Mouse (Mus musculus): ENCODE measurements around the gene Syn3. TPM values are rescaled to one million over a fixed set of nuclear protein-coding genes. Genes with fewer than 3 reads are reported as not detected.

Gene Syn3
- polyA plus RNA-seq, 1 experiment from 2014 or later = 2.1 TPM

DNA sequence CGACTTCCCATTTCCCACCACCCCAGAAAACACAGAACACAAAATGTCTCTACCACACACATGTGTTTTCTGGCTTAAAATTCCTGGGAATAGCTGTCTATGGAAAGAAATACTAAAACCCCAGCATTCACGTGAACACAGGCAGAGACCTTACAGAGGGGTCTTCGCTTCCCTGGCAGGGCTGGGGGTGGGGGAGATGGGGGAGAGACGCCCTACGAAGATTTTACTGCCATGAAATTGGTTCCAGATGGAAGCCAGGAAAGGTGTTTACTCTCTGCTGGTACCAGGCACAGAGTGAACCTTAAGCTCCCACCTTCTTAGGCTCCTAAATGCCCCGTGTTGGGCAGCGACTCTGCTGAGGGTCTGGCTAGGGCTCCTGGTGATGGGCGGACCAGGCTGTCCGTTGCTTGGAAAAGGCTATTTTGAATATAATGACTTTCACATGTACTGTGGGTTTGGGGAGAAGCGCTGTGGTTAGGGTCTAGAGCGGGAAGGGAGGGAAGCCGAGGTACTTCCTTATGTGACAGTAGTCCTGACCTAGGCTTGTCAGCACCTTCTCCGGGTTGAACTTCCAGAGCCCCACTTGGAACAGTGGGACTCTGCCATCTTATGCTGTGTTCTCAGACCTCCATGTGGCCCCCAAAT lies 203.1 kb downstream of the Syn3 start:
- Histone ChIP-seq H3K9me3 (no peaks in the 10 kb centered on the region), H3K4me2 (replicated peaks) (peak overlapping the region; percentile 53), H3K4me3 (replicated peaks) (no peak overlapping the region), H3K4me1 (replicated peaks) (peaks cover 9% of the 10 kb centered on the region; the same call in 1 of the 2 replicates), H3K27me3 (replicated peaks) (no peaks in the 10 kb centered on the region), H3K9ac (no peak overlapping the region), H3K36me3 (no peaks in the 10 kb centered on the region), H3K27ac (no peak overlapping the region)
- WGBS = 36% methylated on average over 13 of the region's 13 CpGs
- no peak for ATAC-seq

- H3K36me3 ChIP-seq = no peaks in the 10 kb centered on the region
- H3K27ac ChIP-seq = no peak overlapping the region
- no peaks in the 10 kb centered on the region for H3K27me3 ChIP-seq (replicated peaks)
- peaks cover 9% of the 10 kb centered on the region; the same call in 1 of the 2 replicates for H3K4me1 ChIP-seq (replicated peaks)
- peak; percentile 19; the same call in 1 of the 2 replicates for ATAC-seq
- no peaks in the 10 kb centered on the region for H3K9me3 ChIP-seq
- 71% methylated on average over 10 of the region's 10 CpGs for WGBS
- no peak overlapping the region for H3K9ac ChIP-seq
- no peak overlapping the region for H3K4me3 ChIP-seq (replicated peaks)
- no peak overlapping the region for H3K4me2 ChIP-seq (replicated peaks)
These were observed 203.9 kb downstream of the Syn3 start for GRCm38 (mm10) chr10:86294599-86295365.

DNA sequence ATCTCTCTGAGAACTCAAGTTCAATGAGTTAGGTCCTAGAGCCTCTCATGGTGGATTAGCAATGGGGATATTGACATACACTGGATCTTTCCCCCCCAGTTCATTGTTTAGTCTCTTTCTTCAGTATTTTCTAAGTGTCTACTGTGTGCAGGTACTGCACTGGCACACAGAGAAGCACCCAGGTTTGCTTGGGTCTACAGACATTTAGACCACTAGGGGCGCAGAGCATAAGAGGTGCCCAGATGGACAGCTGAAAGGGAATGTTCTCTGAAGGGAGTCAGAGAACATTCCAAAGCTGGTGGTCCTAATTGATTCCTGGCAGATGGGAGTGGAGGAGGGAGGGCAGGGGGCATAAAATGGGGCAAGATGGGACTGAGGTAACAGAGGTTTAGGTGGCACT lies 204.8 kb downstream of the Syn3 start:
- no peaks in the 10 kb centered on the region for H3K27me3 ChIP-seq (replicated peaks)
- no peak overlapping the region for H3K27ac ChIP-seq
- no peak for ATAC-seq
- no peak overlapping the region for H3K4me2 ChIP-seq (replicated peaks)
- no peak overlapping the region for H3K9ac ChIP-seq
- no peaks in the 10 kb centered on the region for H3K36me3 ChIP-seq
- no peak overlapping the region for H3K4me3 ChIP-seq (replicated peaks)
- no peaks in the 10 kb centered on the region for H3K9me3 ChIP-seq
- H3K4me1 ChIP-seq (replicated peaks) = peaks cover 9% of the 10 kb centered on the region; the same call in 1 of the 2 replicates
- 85% methylated on average over 1 of the region's 1 CpGs for WGBS

DNA sequence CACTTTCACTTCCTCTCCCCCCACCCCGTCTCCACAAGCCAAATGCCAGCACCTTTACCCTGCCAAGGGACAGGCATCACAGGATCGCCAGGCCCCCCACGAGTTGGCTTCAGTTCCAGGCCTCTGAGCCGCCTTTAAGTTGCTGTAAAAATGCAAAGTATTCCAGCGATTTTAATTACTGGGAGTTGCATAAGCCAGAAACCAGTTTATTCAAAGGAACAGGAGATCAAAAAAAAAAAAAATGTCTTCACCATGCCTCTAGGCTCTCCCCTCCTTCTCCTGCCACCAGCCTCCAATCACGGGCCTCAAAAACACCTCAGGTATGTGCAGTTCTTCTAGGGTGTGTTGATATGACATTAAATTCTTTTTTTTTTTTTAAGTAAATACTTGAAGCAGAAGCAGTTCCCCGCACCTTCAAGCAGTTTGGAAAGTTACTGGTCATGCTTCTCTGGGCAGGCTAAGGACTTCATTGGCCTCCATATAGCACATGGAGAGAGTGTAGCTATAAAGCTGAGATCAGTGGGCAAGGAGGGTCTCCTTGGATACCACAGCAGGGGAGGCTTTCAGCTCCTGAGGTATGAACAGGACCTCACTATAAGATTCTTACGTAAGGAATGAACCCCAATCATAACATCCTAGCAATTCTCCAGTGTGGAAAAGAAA lies 208.5 kb downstream of the Syn3 start:
- no peak for ATAC-seq
- 65% methylated on average over 8 of the region's 8 CpGs for WGBS

GRCm38 (mm10) chr10:86286508-86286907 lies 212.2 kb downstream of the Syn3 start:
- H3K27me3 ChIP-seq (replicated peaks) = no peaks in the 10 kb centered on the region

More for the DNA sequence above, 208.5 kb downstream of the Syn3 start:
- Histone ChIP-seq H3K27ac (no peak overlapping the region), H3K4me3 (replicated peaks) (no peak overlapping the region), H3K36me3 (no peaks in the 10 kb centered on the region), H3K27me3 (replicated peaks) (no peaks in the 10 kb centered on the region), H3K9me3 (no peaks in the 10 kb centered on the region), H3K4me2 (replicated peaks) (no peak overlapping the region), H3K4me1 (replicated peaks) (0 out of 2 replicates have a peak, but pooled peaks cover 3% of the 10 kb centered on the region), H3K9ac (no peak overlapping the region)

DNA sequence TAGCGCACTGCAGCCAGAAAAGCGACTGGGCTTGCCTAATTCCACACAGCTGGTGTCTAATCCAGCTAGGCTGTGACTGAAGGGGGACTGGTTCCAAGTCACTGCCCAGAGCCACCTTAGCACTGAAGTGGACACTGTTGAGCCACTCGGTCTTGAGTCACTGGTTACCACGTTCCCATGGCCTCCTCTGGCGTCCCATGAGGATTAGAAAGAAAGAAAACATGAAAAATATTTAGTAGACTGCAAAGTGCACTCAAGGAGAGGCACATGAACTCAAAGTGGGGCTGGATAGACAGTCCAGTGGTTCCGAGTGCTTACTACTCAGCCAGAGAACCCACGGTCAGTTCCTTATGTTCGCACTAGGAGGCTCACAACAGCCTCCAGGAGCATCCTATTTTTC lies 217.5 kb downstream of the Syn3 start:
- Histone ChIP-seq H3K9me3 (no peaks in the 10 kb centered on the region), H3K9ac (no peak overlapping the region), H3K4me3 (replicated peaks) (no peak overlapping the region), H3K4me2 (replicated peaks) (no peak overlapping the region), H3K4me1 (replicated peaks) (no peaks in the 10 kb centered on the region), H3K27me3 (replicated peaks) (no peaks in the 10 kb centered on the region), H3K36me3 (no peaks in the 10 kb centered on the region), H3K27ac (no peak overlapping the region)
- WGBS = 90% methylated on average over 8 of the region's 8 CpGs
- ATAC-seq = no peak

More at GRCm38 (mm10) chr10:86286508-86286907, 212.2 kb downstream of the Syn3 start:
- no peak overlapping the region for H3K27ac ChIP-seq
- H3K4me1 ChIP-seq (replicated peaks) = no peaks in the 10 kb centered on the region
- ATAC-seq = no peak
- no peak overlapping the region for H3K9ac ChIP-seq
- WGBS = 91% methylated on average over 7 of the region's 7 CpGs
- no peak overlapping the region for H3K4me2 ChIP-seq (replicated peaks)
- no peaks in the 10 kb centered on the region for H3K36me3 ChIP-seq
- no peaks in the 10 kb centered on the region for H3K9me3 ChIP-seq
- no peak overlapping the region for H3K4me3 ChIP-seq (replicated peaks)

GRCm38 (mm10) chr10:86279579-86280168 lies 219.0 kb downstream of the Syn3 start:
- H3K27ac ChIP-seq = no peak overlapping the region
- no peaks in the 10 kb centered on the region for H3K27me3 ChIP-seq (replicated peaks)
- 87% methylated on average over 7 of the region's 7 CpGs for WGBS
- no peak for ATAC-seq
- H3K9me3 ChIP-seq = no peaks in the 10 kb centered on the region
- no peak overlapping the region for H3K4me3 ChIP-seq (replicated peaks)
- H3K9ac ChIP-seq = no peak overlapping the region
- no peaks in the 10 kb centered on the region for H3K36me3 ChIP-seq
- H3K4me2 ChIP-seq (replicated peaks) = no peak overlapping the region
- no peaks in the 10 kb centered on the region for H3K4me1 ChIP-seq (replicated peaks)

DNA sequence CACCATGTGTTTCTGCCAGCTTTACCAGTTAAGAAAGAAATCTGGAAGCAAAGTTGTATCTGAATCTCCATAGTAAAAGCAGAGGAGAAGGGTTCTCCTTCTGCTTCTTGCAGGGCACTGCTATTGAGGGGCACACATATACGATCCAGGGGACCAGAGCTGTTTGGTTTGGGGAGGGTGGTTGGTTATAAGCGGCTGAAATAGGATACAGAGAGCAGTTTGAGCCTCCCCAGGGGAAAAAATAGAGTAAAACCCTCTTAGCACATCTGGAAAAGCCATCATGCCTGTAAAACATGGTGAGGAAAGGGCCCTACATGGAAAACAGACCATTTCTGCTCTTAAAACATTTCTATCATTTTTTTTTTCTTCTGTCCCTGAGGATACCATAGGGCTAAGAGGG lies 220.2 kb downstream of the Syn3 start:
- Histone ChIP-seq H3K4me3 (replicated peaks) (no peak overlapping the region), H3K4me2 (replicated peaks) (no peak overlapping the region), H3K9ac (no peak overlapping the region), H3K27ac (no peak overlapping the region), H3K27me3 (replicated peaks) (no peaks in the 10 kb centered on the region), H3K4me1 (replicated peaks) (no peaks in the 10 kb centered on the region), H3K36me3 (no peaks in the 10 kb centered on the region), H3K9me3 (no peaks in the 10 kb centered on the region)
- no peak for ATAC-seq
- 86% methylated on average over 2 of the region's 2 CpGs for WGBS

- no peak overlapping the region for H3K4me2 ChIP-seq (replicated peaks)
- no peak for ATAC-seq
- WGBS = 86% methylated on average over 5 of the region's 5 CpGs
- H3K27ac ChIP-seq = no peak overlapping the region
- H3K9ac ChIP-seq = no peak overlapping the region
- H3K9me3 ChIP-seq = no peaks in the 10 kb centered on the region
- no peaks in the 10 kb centered on the region for H3K4me1 ChIP-seq (replicated peaks)
- H3K4me3 ChIP-seq (replicated peaks) = no peak overlapping the region
- no peaks in the 10 kb centered on the region for H3K36me3 ChIP-seq
- no peaks in the 10 kb centered on the region for H3K27me3 ChIP-seq (replicated peaks)
These were observed 221.4 kb downstream of the Syn3 start for GRCm38 (mm10) chr10:86277327-86277726.

DNA sequence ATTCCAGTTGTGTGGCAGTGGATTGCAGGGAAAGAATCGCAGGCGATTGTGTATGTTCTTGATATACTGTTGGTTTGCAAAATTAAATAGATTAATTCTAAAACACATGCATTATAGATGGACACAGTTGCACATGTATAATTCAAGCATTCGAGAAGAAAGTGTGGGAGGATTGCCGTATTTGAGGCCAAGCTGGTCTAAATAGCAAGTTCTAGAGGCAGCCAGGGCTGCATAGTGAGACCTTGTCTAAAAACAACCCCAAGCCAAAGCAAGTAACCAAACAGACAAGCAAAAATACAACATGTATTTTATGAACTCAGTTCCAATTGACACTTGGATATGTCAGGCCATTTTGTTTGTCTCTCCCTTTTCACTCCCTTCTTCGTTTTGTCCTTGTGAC lies 223.1 kb downstream of the Syn3 start:
- 87% methylated on average over 5 of the region's 5 CpGs for WGBS

DNA sequence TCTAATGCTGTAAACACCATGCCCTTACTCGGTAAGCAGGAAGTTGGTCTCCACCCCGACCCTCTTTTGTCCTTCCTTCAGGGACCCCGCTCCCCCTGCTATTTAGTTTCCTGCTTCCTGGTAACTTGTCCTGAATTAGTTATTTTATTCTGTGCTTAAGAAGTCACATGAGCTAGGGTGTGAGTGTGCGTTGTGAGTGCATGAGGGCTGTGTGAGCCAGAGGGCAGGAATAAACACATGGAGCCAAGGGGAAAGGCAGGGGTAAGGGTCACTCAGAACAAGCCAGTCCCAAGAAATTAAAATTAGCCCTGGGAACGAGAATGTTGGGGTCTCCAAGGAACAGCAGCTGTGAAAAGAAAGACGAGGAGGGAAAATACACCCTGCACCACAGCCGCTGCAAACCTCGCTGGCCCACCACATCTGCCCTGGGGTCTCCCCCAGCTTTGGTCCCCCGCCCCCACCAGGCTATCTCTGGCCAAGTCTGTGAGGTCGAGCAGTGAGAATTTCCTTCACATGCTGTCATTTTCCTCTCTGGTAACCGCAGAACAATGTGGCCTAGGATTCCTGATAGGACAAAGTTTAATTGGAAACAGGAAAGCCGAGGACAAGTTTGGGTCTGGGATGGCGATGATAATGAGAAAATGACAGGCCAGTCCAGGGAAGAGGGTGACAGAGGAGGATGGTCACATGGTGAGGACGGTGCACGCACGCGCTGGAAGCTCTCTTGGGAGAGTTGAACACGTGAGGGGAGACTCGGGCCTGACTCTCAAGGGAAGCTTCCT lies 225.1 kb downstream of the Syn3 start:
- no peaks in the 10 kb centered on the region for H3K4me1 ChIP-seq (replicated peaks)
- H3K9me3 ChIP-seq = no peaks in the 10 kb centered on the region
- H3K27me3 ChIP-seq (replicated peaks) = no peaks in the 10 kb centered on the region
- ATAC-seq = no peak
- H3K27ac ChIP-seq = no peak overlapping the region
- no peak overlapping the region for H3K4me3 ChIP-seq (replicated peaks)
- H3K9ac ChIP-seq = no peak overlapping the region
- H3K4me2 ChIP-seq (replicated peaks) = no peak overlapping the region
- 69% methylated on average over 19 of the region's 19 CpGs for WGBS
- H3K36me3 ChIP-seq = no peaks in the 10 kb centered on the region

More for the DNA sequence above, 223.1 kb downstream of the Syn3 start:
- H3K4me3 ChIP-seq (replicated peaks) = no peak overlapping the region
- H3K27ac ChIP-seq = no peak overlapping the region
- H3K4me1 ChIP-seq (replicated peaks) = no peaks in the 10 kb centered on the region
- no peak overlapping the region for H3K4me2 ChIP-seq (replicated peaks)
- H3K9ac ChIP-seq = no peak overlapping the region
- H3K9me3 ChIP-seq = no peaks in the 10 kb centered on the region
- H3K36me3 ChIP-seq = no peaks in the 10 kb centered on the region
- no peak for ATAC-seq
- H3K27me3 ChIP-seq (replicated peaks) = no peaks in the 10 kb centered on the region
